Mouse (Mus musculus) left cerebral cortex, adult 9 months (tissue): ENCODE measurements at regions not wholly inside any gene's neighbourhood (a gene's known extent, or its start where the extent isn't known, plus 50 kb on each side); places are given as distances from the start of the nearest gene placed in this dataset.
"Not testable (repeated sequence)": the region's sequence is repeated elsewhere in the genome, so short reads cannot be mapped to it uniquely, and the experiment has no call there.

ENCODE experiments used
- DNase-seq, 2 experiments: peaks; one replicate each; pipeline ENCODE4 v3.0.0; 2022; ENCODE audit warnings: low spot score in 2 of 2

GRCm38 (mm10) chr5:129256136-129256535 lies 159.6 kb downstream of the Adgrd1 start:
- no peak for DNase-seq

GRCm38 (mm10) chr5:129257206-129257605 lies 160.7 kb downstream of the Adgrd1 start:
- DNase-seq = no peak

GRCm38 (mm10) chr5:129260689-129261088 lies 164.1 kb downstream of the Adgrd1 start:
- DNase-seq = no peak

- DNase-seq = no peak
Measured at GRCm38 (mm10) chr5:129263118-129263517, 166.6 kb downstream of the Adgrd1 start.

- no peak for DNase-seq
Measured at GRCm38 (mm10) chr5:129264363-129264762, 167.8 kb downstream of the Adgrd1 start.

GRCm38 (mm10) chr5:129268456-129268855 lies 171.9 kb downstream of the Adgrd1 start:
- no peak for DNase-seq

GRCm38 (mm10) chr5:129270051-129270472 lies 173.5 kb downstream of the Adgrd1 start:
- no peak for DNase-seq

GRCm38 (mm10) chr5:129281406-129281805 lies 184.9 kb downstream of the Adgrd1 start:
- DNase-seq = no peak

- DNase-seq = no peak
Measured at GRCm38 (mm10) chr5:129282133-129282532, 185.6 kb downstream of the Adgrd1 start.

- no peak for DNase-seq
Measured at GRCm38 (mm10) chr5:129282826-129283225, 186.3 kb downstream of the Adgrd1 start.

- DNase-seq = no peak
Measured at GRCm38 (mm10) chr5:129287481-129287880, 190.9 kb downstream of the Adgrd1 start.

GRCm38 (mm10) chr5:129292821-129293220 lies 196.3 kb downstream of the Adgrd1 start:
- not testable (repeated sequence) for DNase-seq

GRCm38 (mm10) chr5:129294861-129295542 lies 198.5 kb downstream of the Adgrd1 start:
- peak in 1 of 2 experiments; percentile 19 for DNase-seq

GRCm38 (mm10) chr5:129297657-129298349 lies 201.3 kb downstream of the Adgrd1 start:
- peak; percentile 12 to 15 for DNase-seq

GRCm38 (mm10) chr5:129298646-129299455 lies 202.2 kb upstream of the Sfswap start:
- no peak for DNase-seq

- DNase-seq = peak in 1 of 2 experiments; percentile 8
Measured at GRCm38 (mm10) chr5:129299456-129299765, 201.6 kb upstream of the Sfswap start.

- DNase-seq = no peak
Measured at GRCm38 (mm10) chr5:129300423-129300822, 200.6 kb upstream of the Sfswap start.

GRCm38 (mm10) chr5:129315626-129316025 lies 185.4 kb upstream of the Sfswap start:
- DNase-seq = no peak

- DNase-seq = peak in 1 of 2 experiments; percentile 8
Measured at GRCm38 (mm10) chr5:129331094-129331523, 169.9 kb upstream of the Sfswap start.

- no peak for DNase-seq
Measured at GRCm38 (mm10) chr5:129332014-129332413, 169.0 kb upstream of the Sfswap start.

- DNase-seq = peak; percentile 40 to 64
Measured at GRCm38 (mm10) chr5:129338511-129338910, 162.5 kb upstream of the Sfswap start.

GRCm38 (mm10) chr5:129344038-129344437 lies 157.0 kb upstream of the Sfswap start:
- peak; percentile 15 to 68 for DNase-seq
